Comparison of ENCODE assay signal across 12 mouse cellular contexts in the genomic region with DNA sequence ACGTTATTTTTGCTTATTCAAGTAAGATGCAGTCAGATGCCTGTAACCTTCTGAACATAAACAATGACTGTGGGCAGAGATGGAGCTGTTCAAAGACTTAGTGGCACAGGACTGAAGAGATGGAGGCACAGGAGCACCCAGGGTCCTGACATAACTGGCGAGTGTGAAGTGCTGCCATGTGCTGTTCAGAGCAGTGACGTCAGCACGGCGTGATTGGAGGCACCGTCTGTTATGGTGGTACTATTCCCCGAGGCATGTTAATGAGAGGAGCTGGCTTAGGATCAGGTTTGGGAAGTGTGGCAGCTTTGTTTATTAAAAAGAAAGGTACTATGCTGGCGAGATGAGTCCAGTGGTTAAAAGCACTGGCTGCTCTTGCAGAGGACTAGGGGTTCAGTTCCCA. TPM values are rescaled to one million over a fixed set of nuclear protein-coding genes. Genes with fewer than 3 reads are reported as not detected.
DNase-seq lines count a peak whose midpoint lies in the region; ATAC-seq lines count a peak whose summit lies in the region.
"Had no signal": no experiment of that assay in that cellular context is flagged by ENCODE, and none has a peak within 500 bp of the region (broad histone marks: within the 10 kb centered on the region; RNA-seq: fewer than 3 reads in every experiment).

No protein-coding gene starts in this region.

- DNase-seq in heart, adult 8-10 months (ENCODE audit: low spot score) = no peak
- no peak for DNase-seq in spleen, postnatal 4 days (ENCODE audit: low spot score in 2 of 2)
- no peak for DNase-seq in thymus, postnatal 25 days
- DNase-seq: cerebellum, adult 9-11 months; heart, adult 11 months; lung, postnatal 14 days had no signal

- WGBS in heart, embryonic 13.5 days = 76% methylated on average over 8 of the region's 8 CpGs
- 37% methylated on average over 8 of the region's 8 CpGs for WGBS in forebrain, embryonic 16.5 days
- WGBS in hindbrain, embryonic 13.5 days = 47% methylated on average over 8 of the region's 8 CpGs
- 53% methylated on average over 8 of the region's 8 CpGs for WGBS in midbrain, embryonic 16.5 days

- no peak overlapping the region for H3K27ac ChIP-seq in heart, embryonic 13.5 days (replicated peaks)
- H3K27ac ChIP-seq in forebrain, embryonic 16.5 days (ENCODE audit: low read length) = no peak overlapping the region
- H3K27ac ChIP-seq in hindbrain, embryonic 13.5 days = peak overlapping the region; percentile 73
- H3K27ac ChIP-seq in midbrain, embryonic 16.5 days (ENCODE audit: low read length) = no peak overlapping the region

- 0 out of 2 replicates have a peak overlapping the region, but pooled peaks have one; percentile 6 for H3K9ac ChIP-seq in heart, embryonic 13.5 days
- H3K9ac ChIP-seq in forebrain, embryonic 16.5 days (replicated peaks; ENCODE audit: low read depth, low read length) = no peak overlapping the region
- no peak overlapping the region for H3K9ac ChIP-seq in hindbrain, embryonic 13.5 days
- H3K9ac ChIP-seq in midbrain, embryonic 16.5 days (ENCODE audit: low read depth, low read length) = no peak overlapping the region

- ATAC-seq in heart, embryonic 13.5 days (ENCODE audit: extremely low read depth, insufficient number of reproducible peaks, low FRiP score, low TSS enrichment) = no peak
- peak; percentile 64 for ATAC-seq in forebrain, embryonic 16.5 days
- ATAC-seq in hindbrain, embryonic 13.5 days (ENCODE audit: low FRiP score) = peak; percentile 75
- ATAC-seq in midbrain, embryonic 16.5 days = peak; percentile 40; the same call in 1 of the 2 replicates
- ATAC-seq: inflammation-experienced regulatory T-cells, adult 6 months had no signal

- no peaks in the 10 kb centered on the region for H3K9me3 ChIP-seq in heart, embryonic 13.5 days
- H3K9me3 ChIP-seq in forebrain, embryonic 16.5 days (ENCODE audit: control insufficient read depth, low read length) = no peaks in the 10 kb centered on the region
- no peaks in the 10 kb centered on the region for H3K9me3 ChIP-seq in hindbrain, embryonic 13.5 days
- no peaks in the 10 kb centered on the region for H3K9me3 ChIP-seq in midbrain, embryonic 16.5 days (replicated peaks; ENCODE audit: control insufficient read depth, low read length, poor library complexity, severe bottlenecking)
- H3K9me3 ChIP-seq: G1E had no signal

- H3K4me1 ChIP-seq in heart, embryonic 13.5 days = peaks cover 58% of the 10 kb centered on the region
- H3K4me1 ChIP-seq in forebrain, embryonic 16.5 days (replicated peaks; ENCODE audit: control insufficient read depth, insufficient read depth, low read length) = peaks cover 28% of the 10 kb centered on the region
- peaks cover 58% of the 10 kb centered on the region for H3K4me1 ChIP-seq in hindbrain, embryonic 13.5 days (replicated peaks)
- peaks cover 10% of the 10 kb centered on the region for H3K4me1 ChIP-seq in midbrain, embryonic 16.5 days (ENCODE audit: control insufficient read depth, insufficient read depth, low read length)

- H3K4me2 ChIP-seq in heart, embryonic 13.5 days = no peak overlapping the region
- H3K4me2 ChIP-seq in forebrain, embryonic 16.5 days (ENCODE audit: low read length) = no peak overlapping the region
- no peak overlapping the region for H3K4me2 ChIP-seq in hindbrain, embryonic 13.5 days
- no peak overlapping the region for H3K4me2 ChIP-seq in midbrain, embryonic 16.5 days (ENCODE audit: low read length)

- no peaks in the 10 kb centered on the region for H3K27me3 ChIP-seq in heart, embryonic 13.5 days (replicated peaks)
- no peaks in the 10 kb centered on the region for H3K27me3 ChIP-seq in forebrain, embryonic 16.5 days (replicated peaks; ENCODE audit: control insufficient read depth, insufficient read depth, low read length)
- H3K27me3 ChIP-seq in hindbrain, embryonic 13.5 days = no peaks in the 10 kb centered on the region
- no peaks in the 10 kb centered on the region for H3K27me3 ChIP-seq in midbrain, embryonic 16.5 days (ENCODE audit: control insufficient read depth, insufficient read depth, low read depth, low read length)

- H3K36me3 ChIP-seq in heart, embryonic 13.5 days = peaks cover 49% of the 10 kb centered on the region
- no peaks in the 10 kb centered on the region for H3K36me3 ChIP-seq in forebrain, embryonic 16.5 days (ENCODE audit: control insufficient read depth, insufficient read depth)
- 0 out of 2 replicates have a peak, but pooled peaks cover 4% of the 10 kb centered on the region for H3K36me3 ChIP-seq in hindbrain, embryonic 13.5 days
- H3K36me3 ChIP-seq in midbrain, embryonic 16.5 days (ENCODE audit: control insufficient read depth, insufficient read depth, low read length) = no peaks in the 10 kb centered on the region

- H3K4me3 ChIP-seq in heart, embryonic 13.5 days = no peak overlapping the region
- H3K4me3 ChIP-seq in forebrain, embryonic 16.5 days (replicated peaks; ENCODE audit: low read length) = no peak overlapping the region
- H3K4me3 ChIP-seq in hindbrain, embryonic 13.5 days = no peak overlapping the region
- H3K4me3 ChIP-seq in midbrain, embryonic 16.5 days (ENCODE audit: low read depth, low read length) = no peak overlapping the region

RNA-seq across cellular contexts. Expression of a gene that starts 13.1 kb away (rescaled TPM):
- polyA plus RNA-seq in heart, embryonic 13.5 days (2015; fragmentation: Nextera tagmentation; extraction: Ambion mirVana) = 13.5 and 15.4 TPM in 2 replicates
- 10 to 100 TPM in 2 of 4 experiments, 1 to 10 TPM in 2; 7.6 to 16.4 (median 11.3) TPM for total RNA-seq in heart, adult 8-10 months (2022)
- polyA plus RNA-seq in forebrain, embryonic 16.5 days (2015; fragmentation: Nextera tagmentation; extraction: Ambion mirVana) = 8.8 and 10.1 TPM in 2 replicates
- polyA plus RNA-seq in hindbrain, embryonic 13.5 days (2015; fragmentation: Nextera tagmentation; extraction: Ambion mirVana) = 17.9 and 18.0 TPM in 2 replicates
- 7.4 and 9.4 TPM in 2 replicates for polyA plus RNA-seq in midbrain, embryonic 16.5 days (2015; fragmentation: Nextera tagmentation; extraction: Ambion mirVana)
